Mouse (Mus musculus) forebrain, embryonic 11.5 days (tissue): ENCODE data around the gene Hemk1. TPM values are rescaled to one million over a fixed set of nuclear protein-coding genes. Genes with fewer than 3 reads are reported as not detected.

Source experiments
- ATAC-seq: fragments of 200-750 bp; cut with Nextera tagmentation; replicated peaks from 2 replicates; pipeline ENCODE4 v1.8.0; 2017; ENCODE audit warnings: moderate TSS enrichment; ENCODE audit not compliant: low FRiP score
- DNase-seq: peaks from one replicate; pipeline ENCODE4 v3.0.0-alpha.2; 2017; ENCODE audit warnings: low spot score
- H3K27ac ChIP-seq: fragments of 300-500 bp; sonication (generic); 2 replicates; pipeline ENCODE4 v1.5.1; 2014; ENCODE audit warnings: low read depth, low read length
- H3K27me3 ChIP-seq: fragments of 300-500 bp; sonication (generic); 2 replicates; pipeline ENCODE4 v1.6.1; 2014; ENCODE audit warnings: mild to moderate bottlenecking, low read length, mixed read lengths; ENCODE audit not compliant: control insufficient read depth, insufficient read depth
- H3K36me3 ChIP-seq: fragments of 300-500 bp; sonication (generic); 2 replicates; pipeline ENCODE4 v1.6.1; 2014; ENCODE audit warnings: mild to moderate bottlenecking, low read length, moderate library complexity, mixed read lengths; ENCODE audit not compliant: control insufficient read depth, insufficient read depth
- H3K4me1 ChIP-seq: fragments of 300-500 bp; sonication (generic); replicated peaks from 2 replicates; pipeline ENCODE4 v1.6.1; 2014; ENCODE audit warnings: low read length, mixed read lengths; ENCODE audit not compliant: control insufficient read depth, insufficient read depth
- H3K4me2 ChIP-seq: fragments of 300-500 bp; sonication (generic); 2 replicates; pipeline ENCODE4 v1.6.1; 2014; ENCODE audit warnings: low read depth, mild to moderate bottlenecking, low read length, moderate library complexity, mixed read lengths; ENCODE audit not compliant: severe bottlenecking
- H3K4me3 ChIP-seq: fragments of 300-500 bp; sonication (generic); 2 replicates; pipeline ENCODE4 v1.5.1; 2014; ENCODE audit warnings: low read depth, low read length
- H3K9ac ChIP-seq: fragments of 300-500 bp; sonication (generic); 2 replicates; pipeline ENCODE4 v1.6.1; 2014; ENCODE audit warnings: low read length
- H3K9me3 ChIP-seq: fragments of 300-500 bp; sonication (generic); 2 replicates; pipeline ENCODE4 v1.6.1; 2016; ENCODE audit warnings: low read length, mixed read lengths; ENCODE audit not compliant: control insufficient read depth
- WGBS: fragments of 180-500 bp; shearing (Covaris S2); extraction: QIAGEN DNeasy Blood & Tissue Kit; methylation state at CpG from one replicate; pipeline ENCODE4 v1.1.7; 2014; 5-methylcytosine and 5-hydroxymethylcytosine counted together
- polyA plus RNA-seq: library from polyadenylated mRNA; unstranded; fragments of >200 nt; fragmentation: Nextera tagmentation; extraction: Ambion mirVana; gene quantifications from 2 replicates; pipeline ENCODE4 v1.2.1, GENCODE M21; 2014

Gene Hemk1
- polyA plus RNA-seq, 1 experiment from 2014 or later = 11.2 TPM

- Histone ChIP-seq H3K4me3 (no peak overlapping the region), H3K36me3 (no peaks in the 10 kb centered on the region), H3K27ac (no peak overlapping the region), H3K9ac (no peak overlapping the region), H3K9me3 (no peaks in the 10 kb centered on the region), H3K27me3 (no peaks in the 10 kb centered on the region), H3K4me2 (no peak overlapping the region), H3K4me1 (no peaks in the 10 kb centered on the region)
- 91% methylated on average over 7 of the region's 7 CpGs for WGBS
- no peak for ATAC-seq
- DNase-seq = no peak
These were observed 12.2 kb downstream of the Hemk1 start for GRCm38 (mm10) chr9:107325904-107326303.

GRCm38 (mm10) chr9:107324799-107325561, 13.2 kb downstream of the Hemk1 start:
- H3K4me1 ChIP-seq = no peaks in the 10 kb centered on the region
- no peak for ATAC-seq

GRCm38 (mm10) chr9:107323558-107323957, 14.6 kb downstream of the Hemk1 start:
- Histone ChIP-seq H3K9ac (no peak overlapping the region), H3K27me3 (no peaks in the 10 kb centered on the region), H3K4me2 (no peak overlapping the region), H3K9me3 (no peaks in the 10 kb centered on the region), H3K4me1 (no peaks in the 10 kb centered on the region), H3K36me3 (no peaks in the 10 kb centered on the region), H3K4me3 (no peak overlapping the region), H3K27ac (no peak overlapping the region)
- 93% methylated on average over 6 of the region's 6 CpGs for WGBS
- DNase-seq (no peak), ATAC-seq (no peak)

More at GRCm38 (mm10) chr9:107324799-107325561, 13.2 kb downstream of the Hemk1 start:
- no peak for DNase-seq
- Histone ChIP-seq H3K36me3 (no peaks in the 10 kb centered on the region), H3K27me3 (no peaks in the 10 kb centered on the region), H3K9me3 (no peaks in the 10 kb centered on the region), H3K4me2 (no peak overlapping the region), H3K27ac (no peak overlapping the region), H3K4me3 (no peak overlapping the region), H3K9ac (no peak overlapping the region)
- WGBS = 66% methylated on average over 4 of the region's 4 CpGs

- 82% methylated on average over 8 of the region's 8 CpGs for WGBS
- no peaks in the 10 kb centered on the region for H3K9me3 ChIP-seq
These were observed 15.6 kb downstream of the Hemk1 start for GRCm38 (mm10) chr9:107322461-107323050.

GRCm38 (mm10) chr9:107315791-107316190, 22.4 kb downstream of the Hemk1 start:
- Histone ChIP-seq H3K36me3 (no peaks in the 10 kb centered on the region), H3K4me1 (no peaks in the 10 kb centered on the region), H3K4me2 (no peak overlapping the region), H3K27me3 (no peaks in the 10 kb centered on the region), H3K9ac (no peak overlapping the region), H3K9me3 (no peaks in the 10 kb centered on the region), H3K4me3 (no peak overlapping the region), H3K27ac (no peak overlapping the region)
- DNase-seq = no peak
- ATAC-seq = no peak
- WGBS = 82% methylated on average over 2 of the region's 2 CpGs

More at GRCm38 (mm10) chr9:107322461-107323050, 15.6 kb downstream of the Hemk1 start:
- no peak overlapping the region for H3K27ac ChIP-seq
- DNase-seq (no peak), ATAC-seq (no peak)
- no peaks in the 10 kb centered on the region for H3K36me3 ChIP-seq
- no peaks in the 10 kb centered on the region for H3K4me1 ChIP-seq
- H3K9ac ChIP-seq = no peak overlapping the region
- H3K4me2 ChIP-seq = no peak overlapping the region
- no peak overlapping the region for H3K4me3 ChIP-seq
- no peaks in the 10 kb centered on the region for H3K27me3 ChIP-seq

- 91% methylated on average over 3 of the region's 3 CpGs for WGBS
- no peaks in the 10 kb centered on the region for H3K27me3 ChIP-seq
- H3K27ac ChIP-seq = no peak overlapping the region
- ATAC-seq (no peak), DNase-seq (no peak)
- H3K4me3 ChIP-seq = no peak overlapping the region
- no peak overlapping the region for H3K9ac ChIP-seq
- no peaks in the 10 kb centered on the region for H3K4me1 ChIP-seq
- no peaks in the 10 kb centered on the region for H3K9me3 ChIP-seq
- H3K36me3 ChIP-seq = no peaks in the 10 kb centered on the region
- no peak overlapping the region for H3K4me2 ChIP-seq
These were observed 24.2 kb downstream of the Hemk1 start for GRCm38 (mm10) chr9:107313926-107314325.

- no peak overlapping the region for H3K27ac ChIP-seq
- 68% methylated on average over 10 of the region's 10 CpGs for WGBS
- no peak for ATAC-seq
- no peak overlapping the region for H3K4me3 ChIP-seq
- H3K27me3 ChIP-seq = no peaks in the 10 kb centered on the region
- H3K36me3 ChIP-seq = no peaks in the 10 kb centered on the region
- H3K9ac ChIP-seq = no peak overlapping the region
- no peak for DNase-seq
- H3K9me3 ChIP-seq = no peaks in the 10 kb centered on the region
- H3K4me1 ChIP-seq = no peaks in the 10 kb centered on the region
- no peak overlapping the region for H3K4me2 ChIP-seq
These were observed 25.2 kb downstream of the Hemk1 start for GRCm38 (mm10) chr9:107312811-107313584.

GRCm38 (mm10) chr9:107309600-107309999, 28.6 kb downstream of the Hemk1 start:
- H3K27me3 ChIP-seq = no peaks in the 10 kb centered on the region
- H3K27ac ChIP-seq = no peak overlapping the region
- H3K9ac ChIP-seq = no peak overlapping the region
- no peak for DNase-seq
- H3K36me3 ChIP-seq = no peaks in the 10 kb centered on the region
- no peaks in the 10 kb centered on the region for H3K4me1 ChIP-seq
- no peak overlapping the region for H3K4me3 ChIP-seq
- no peak for ATAC-seq
- H3K4me2 ChIP-seq = no peak overlapping the region
- H3K9me3 ChIP-seq = no peaks in the 10 kb centered on the region
- 76% methylated on average over 5 of the region's 5 CpGs for WGBS
